In genomic region chr12:117207421-117208120, GRCm38 (mm10) we compare ENCODE assay signal across 21 mouse cellular contexts.
DNase-seq lines count a peak whose midpoint lies in the region; ATAC-seq and TF ChIP-seq lines count a peak whose summit lies in the region.
"Had no signal": no experiment of that assay in that cellular context is flagged by ENCODE, and none has a peak within 500 bp of the region (broad histone marks: within the 10 kb centered on the region; RNA-seq: fewer than 3 reads in every experiment).

No protein-coding gene starts in this region.

- no peak for TF ChIP-seq CTCF in midbrain, postnatal 0 days (IDR thresholded peaks at IDR 0.05)

- H3K9ac ChIP-seq in midbrain, embryonic 12.5 days (replicated peaks): no peak overlapping the region
- H3K9ac ChIP-seq in midbrain, postnatal 0 days (replicated peaks; ENCODE audit: low read length, poor library complexity, severe bottlenecking): no peak overlapping the region
- H3K9ac ChIP-seq: heart, embryonic 15.5 days; hindbrain, embryonic 15.5 days; liver, embryonic 13.5 days had no signal

- no peaks in the 10 kb centered on the region for H3K9me3 ChIP-seq in midbrain, embryonic 12.5 days
- no peaks in the 10 kb centered on the region for H3K9me3 ChIP-seq in midbrain, embryonic 10.5 days (replicated peaks)
- H3K9me3 ChIP-seq in midbrain, postnatal 0 days (ENCODE audit: low read length): no peaks in the 10 kb centered on the region
- H3K9me3 ChIP-seq: heart, embryonic 15.5 days; hindbrain, embryonic 15.5 days; liver, embryonic 13.5 days had no signal

- H3K4me2 ChIP-seq in midbrain, embryonic 12.5 days (replicated peaks): no peak overlapping the region
- no peak overlapping the region for H3K4me2 ChIP-seq in midbrain, postnatal 0 days (ENCODE audit: low read depth, low read length, poor library complexity, severe bottlenecking)
- H3K4me2 ChIP-seq: heart, embryonic 15.5 days; hindbrain, embryonic 15.5 days; liver, embryonic 13.5 days had no signal

- H3K4me1 ChIP-seq in midbrain, embryonic 12.5 days: peaks cover 21% of the 10 kb centered on the region
- peaks cover 35% of the 10 kb centered on the region for H3K4me1 ChIP-seq in midbrain, embryonic 10.5 days
- H3K4me1 ChIP-seq in midbrain, postnatal 0 days (ENCODE audit: insufficient read depth, low read length): peaks cover 8% of the 10 kb centered on the region; the same call in 1 of the 2 replicates
- H3K4me1 ChIP-seq: heart, embryonic 15.5 days; liver, embryonic 13.5 days had no signal

- H3K27ac ChIP-seq in midbrain, embryonic 12.5 days (replicated peaks): 0 out of 2 replicates have a peak overlapping the region, but pooled peaks have one; percentile 15
- no peak overlapping the region for H3K27ac ChIP-seq in midbrain, embryonic 10.5 days (replicated peaks)
- H3K27ac ChIP-seq in midbrain, postnatal 0 days (ENCODE audit: low read depth, low read length): 0 out of 2 replicates have a peak overlapping the region, but pooled peaks have one; percentile 21
- H3K27ac ChIP-seq: heart, embryonic 15.5 days; hindbrain, embryonic 15.5 days; left cerebral cortex, adult 2 months; liver, embryonic 13.5 days; macrophage had no signal

- WGBS in midbrain, embryonic 12.5 days: 75% methylated on average over 4 of the region's 4 CpGs
- WGBS in midbrain, embryonic 10.5 days: 77% methylated on average over 4 of the region's 4 CpGs
- 58% methylated on average over 4 of the region's 4 CpGs for WGBS in midbrain, postnatal 0 days

- H3K36me3 ChIP-seq in midbrain, embryonic 12.5 days: peaks cover 51% of the 10 kb centered on the region
- H3K36me3 ChIP-seq in midbrain, embryonic 10.5 days: peaks cover 99% of the 10 kb centered on the region
- no peaks in the 10 kb centered on the region; the same call in 1 of the 2 replicates for H3K36me3 ChIP-seq in midbrain, postnatal 0 days (ENCODE audit: insufficient read depth, low read length)
- H3K36me3 ChIP-seq: heart, embryonic 15.5 days; liver, embryonic 13.5 days had no signal

- ATAC-seq in midbrain, embryonic 12.5 days (ENCODE audit: low FRiP score, low read depth): no peak
- ATAC-seq in hematopoietic stem cell, adult 5-6 weeks (replicated peaks in 1 of 2; ENCODE audit: insufficient read depth in 1 of 2, low FRiP score in 2 of 2, low TSS enrichment in 1 of 2, low read depth in 1 of 2, poor library complexity in 2 of 2, severe bottlenecking in 2 of 2): peak; percentile 62 to 72
- no peak for ATAC-seq in midbrain, postnatal 0 days (ENCODE audit: low FRiP score)
- ATAC-seq in cerebellum, adult (ENCODE audit: insufficient number of reproducible peaks, low FRiP score, low TSS enrichment): no peak
- ATAC-seq: forebrain, embryonic 14.5 days; Patski had no signal

- H3K4me3 ChIP-seq in midbrain, embryonic 12.5 days: no peak overlapping the region
- no peak overlapping the region for H3K4me3 ChIP-seq in midbrain, embryonic 10.5 days
- no peak overlapping the region for H3K4me3 ChIP-seq in midbrain, postnatal 0 days (ENCODE audit: low read depth, low read length)
- H3K4me3 ChIP-seq: heart, embryonic 15.5 days; hindbrain, embryonic 15.5 days; left cerebral cortex, adult 2 months; liver, embryonic 13.5 days had no signal

- no peak for DNase-seq in midbrain, embryonic 10.5 days (ENCODE audit: low spot score)
- peak; percentile 12 to 36 for DNase-seq in lung, postnatal 4 days
- DNase-seq in midbrain, postnatal 0 days (ENCODE audit: low spot score): no peak
- no peak for DNase-seq in adrenal gland, adult 8-10 months
- DNase-seq: cerebellum, adult 2 months; cerebellum, postnatal 25 days; embryo, embryonic 11 days; gastrocnemius, postnatal 36 days; heart, postnatal 4 days; kidney, adult 8-10 months; kidney, postnatal 10 days; liver, embryonic 13.5 days had no signal

- no peaks in the 10 kb centered on the region for H3K27me3 ChIP-seq in midbrain, embryonic 12.5 days
- no peaks in the 10 kb centered on the region for H3K27me3 ChIP-seq in midbrain, embryonic 10.5 days (ENCODE audit: low read depth, poor library complexity, severe bottlenecking)
- H3K27me3 ChIP-seq in midbrain, postnatal 0 days (ENCODE audit: insufficient read depth, low read length): no peaks in the 10 kb centered on the region
- H3K27me3 ChIP-seq: heart, embryonic 15.5 days; hindbrain, embryonic 15.5 days; liver, embryonic 13.5 days; Patski had no signal

Comparison
In these comparisons a context has a peak if more than half of its experiments do, and no peak if none do; other contexts are left out.
1. ATAC-seq: peak in hematopoietic stem cell, adult 5-6 weeks (2 of 2); none in midbrain, embryonic 12.5 days (single experiment), midbrain, postnatal 0 days (single experiment) and cerebellum, adult (single experiment).
2. DNase-seq: peak in lung, postnatal 4 days (2 of 2); none in midbrain, embryonic 10.5 days (single experiment), midbrain, postnatal 0 days (single experiment) and adrenal gland, adult 8-10 months (single experiment).